Mouse (Mus musculus) stomach, postnatal 0 days (tissue): ENCODE measurements at regions not wholly inside any gene's neighbourhood (a gene's known extent, or its start where the extent isn't known, plus 50 kb on each side); places are given as distances from the start of the nearest gene placed in this dataset.

ENCODE experiments used
- CTCF ChIP-seq: IDR thresholded peaks from 2 replicates; pipeline ENCODE4 v1.5.1; 2016; ENCODE audit warnings: antibody characterized with exemption, low read depth, mild to moderate bottlenecking, moderate library complexity
- EP300 ChIP-seq: optimal IDR thresholded peaks from 2 replicates; pipeline ENCODE3; 2016; ENCODE audit warnings: antibody characterized with exemption

DNA sequence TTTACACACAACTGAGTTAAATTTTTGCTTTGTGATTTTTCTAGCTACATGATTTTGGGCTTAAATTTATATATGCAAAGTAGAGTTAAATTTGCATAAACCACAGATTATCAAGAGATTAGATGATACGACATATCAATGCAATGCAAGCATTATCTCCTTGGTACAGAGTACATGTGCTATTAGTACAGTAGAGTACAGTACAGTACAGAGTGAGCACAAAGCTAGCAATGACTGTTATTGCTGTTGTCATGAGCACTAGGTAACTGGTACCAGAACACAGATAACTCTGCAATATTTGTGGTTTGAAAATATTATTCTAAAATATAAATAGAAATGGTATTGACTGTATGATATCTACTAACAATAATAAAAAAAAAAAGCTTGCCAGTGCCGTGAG lies 323.7 kb downstream of the Fam198b start:
- no peak for TF ChIP-seq CTCF
- no peak for TF ChIP-seq EP300
